Comparison of ENCODE assay signal across 25 mouse cellular contexts in the genomic region with DNA sequence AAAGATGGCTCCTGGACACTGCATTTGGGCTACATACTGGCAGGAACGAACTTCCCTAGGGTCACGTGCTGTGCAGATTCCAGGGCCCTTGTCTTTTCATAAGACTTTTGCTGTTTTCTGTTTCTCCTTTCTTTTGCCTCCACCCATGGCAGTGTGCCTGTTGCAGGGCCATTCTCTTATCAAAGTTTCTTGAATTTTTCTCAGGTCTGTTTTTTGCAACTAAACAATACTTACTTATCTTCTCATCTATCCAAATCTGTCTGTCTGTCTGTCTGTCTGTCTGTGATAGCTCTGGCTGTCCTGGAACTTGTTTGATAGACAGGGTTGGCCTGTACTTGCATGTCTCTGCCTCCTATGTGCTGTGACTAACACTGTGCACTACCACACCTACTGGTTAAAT. TPM values are rescaled to one million over a fixed set of nuclear protein-coding genes. Genes with fewer than 3 reads are reported as not detected.
DNase-seq lines count a peak whose midpoint lies in the region; ATAC-seq lines count a peak whose summit lies in the region.
"Had no signal": no experiment of that assay in that cellular context is flagged by ENCODE, and none has a peak within 500 bp of the region (broad histone marks: within the 10 kb centered on the region; RNA-seq: fewer than 3 reads in every experiment).

No protein-coding gene starts in this region.

- no peaks in the 10 kb centered on the region for H3K36me3 ChIP-seq in liver, embryonic 12.5 days
- H3K36me3 ChIP-seq in liver, embryonic 16.5 days (ENCODE audit: control insufficient read depth, insufficient read depth) = no peaks in the 10 kb centered on the region
- H3K36me3 ChIP-seq: embryonic facial prominence, embryonic 10.5 days; forebrain, embryonic 10.5 days; forebrain, embryonic 15.5 days; heart, embryonic 15.5 days; hindbrain, embryonic 10.5 days had no signal

- H3K27ac ChIP-seq in liver, embryonic 12.5 days = peak overlapping the region; percentile 67
- no peak overlapping the region for H3K27ac ChIP-seq in liver, embryonic 16.5 days (ENCODE audit: low read length)
- H3K27ac ChIP-seq: embryonic facial prominence, embryonic 10.5 days; forebrain, embryonic 10.5 days; forebrain, embryonic 15.5 days; heart, adult 2 months; heart, embryonic 15.5 days; hindbrain, embryonic 10.5 days had no signal

- H3K9ac ChIP-seq in liver, embryonic 12.5 days = no peak overlapping the region
- no peak overlapping the region for H3K9ac ChIP-seq in liver, embryonic 16.5 days (ENCODE audit: low read depth, low read length)
- H3K9ac ChIP-seq: forebrain, embryonic 15.5 days; heart, embryonic 15.5 days had no signal

- intact Hi-C loops in heart, postnatal 14 days (cut with DNase I) = no loop called here

- 31% methylated on average over 2 of the region's 2 CpGs for WGBS in liver, embryonic 12.5 days (ENCODE audit: insufficient replicate concordance)
- WGBS in liver, embryonic 16.5 days (ENCODE audit: insufficient replicate concordance) = 28% methylated on average over 2 of the region's 2 CpGs

- no peak for DNase-seq in liver
- DNase-seq in lung, postnatal 10 days = no peak
- no peak for DNase-seq in heart, postnatal 14 days
- DNase-seq: adrenal gland, postnatal 14 days; cerebellum, adult 11-12 months; cerebellum, adult 9-11 months; cerebellum, postnatal 36 days; gastrocnemius, postnatal 10 days; heart, adult 2 months had no signal

- H3K9me3 ChIP-seq in liver, embryonic 12.5 days (replicated peaks) = no peaks in the 10 kb centered on the region
- H3K9me3 ChIP-seq in liver, embryonic 16.5 days (replicated peaks; ENCODE audit: control insufficient read depth, low read length) = no peaks in the 10 kb centered on the region
- H3K9me3 ChIP-seq: embryonic facial prominence, embryonic 10.5 days; forebrain, embryonic 10.5 days; forebrain, embryonic 15.5 days; heart, embryonic 15.5 days; hindbrain, embryonic 10.5 days had no signal

- no peak overlapping the region for H3K4me2 ChIP-seq in liver, embryonic 12.5 days
- H3K4me2 ChIP-seq in liver, embryonic 16.5 days (ENCODE audit: low read depth, low read length) = no peak overlapping the region
- H3K4me2 ChIP-seq: forebrain, embryonic 15.5 days; heart, embryonic 11.5 days; heart, embryonic 15.5 days had no signal

- no peak overlapping the region for H3K4me3 ChIP-seq in liver, embryonic 12.5 days
- H3K4me3 ChIP-seq in liver, embryonic 16.5 days (ENCODE audit: low read depth, low read length) = no peak overlapping the region
- H3K4me3 ChIP-seq: embryonic facial prominence, embryonic 10.5 days; erythroblast, embryonic 14.5 days; forebrain, embryonic 10.5 days; forebrain, embryonic 15.5 days; heart, adult 2 months; heart, embryonic 15.5 days; hindbrain, embryonic 10.5 days had no signal

- no peaks in the 10 kb centered on the region for H3K27me3 ChIP-seq in liver, embryonic 12.5 days (replicated peaks)
- no peaks in the 10 kb centered on the region for H3K27me3 ChIP-seq in liver, embryonic 16.5 days (ENCODE audit: control insufficient read depth, insufficient read depth, low read depth, low read length)
- H3K27me3 ChIP-seq: forebrain, embryonic 15.5 days; heart, embryonic 15.5 days; Patski had no signal

- peaks cover 28% of the 10 kb centered on the region for H3K4me1 ChIP-seq in liver, embryonic 12.5 days
- H3K4me1 ChIP-seq in liver, embryonic 16.5 days (ENCODE audit: control insufficient read depth, low read depth, low read length) = peaks cover 10% of the 10 kb centered on the region
- H3K4me1 ChIP-seq: forebrain, embryonic 15.5 days; hindbrain, embryonic 10.5 days had no signal

- peak; percentile 66 for ATAC-seq in liver, embryonic 12.5 days
- 0 out of 2 replicates have a peak, but pooled peaks have one; percentile 22 for ATAC-seq in common myeloid progenitor, adult 5-6 weeks (replicated peaks; ENCODE audit: low read depth, poor library complexity, severe bottlenecking)
- peak; percentile 19; the same call in 1 of the 2 replicates for ATAC-seq in liver, embryonic 16.5 days (ENCODE audit: low read depth)
- no peak for ATAC-seq in erythroblast, adult 5-6 weeks (replicated peaks; ENCODE audit: low FRiP score, poor library complexity, severe bottlenecking)
- no peak for ATAC-seq in frontal cortex, adult (ENCODE audit: low TSS enrichment)
- ATAC-seq: activated CD4-positive, CD25-positive, alpha-beta regulatory T cell, adult 4 months; forebrain, embryonic 15.5 days; hindbrain, embryonic 16.5 days; inflammation-experienced regulatory T-cells, adult 6 months; Patski had no signal

RNA-seq across cellular contexts. Expression of a gene that starts 7.7 kb away (rescaled TPM):
- polyA plus RNA-seq in liver, embryonic 12.5 days (2016; fragmentation: Nextera tagmentation; extraction: Ambion mirVana) = 34.5 and 36.0 TPM in 2 replicates
- 34.6 and 59.2 TPM in 2 replicates for total RNA-seq in common myeloid progenitor, adult 5-6 weeks (2017)
- polyA plus RNA-seq in liver, embryonic 16.5 days (2015; fragmentation: Nextera tagmentation; extraction: Ambion mirVana) = 19.5 and 19.8 TPM in 2 replicates
- total RNA-seq in erythroblast, adult 5-6 weeks (2015; ENCODE audit: low replicate concordance) = 11.7 and 17.1 TPM in 2 replicates
- total RNA-seq in erythroblast, adult 5-6 weeks (2017; ENCODE audit: low replicate concordance) = 10.7 and 12.9 TPM in 2 replicates
- 10 to 100 TPM; 51.0 to 55.4 TPM for total RNA-seq in heart, postnatal 14 days (2021)

Comparison
In these comparisons a context has a peak if more than half of its experiments do, and no peak if none do; other contexts are left out.
1. ATAC-seq: peak in liver, embryonic 12.5 days (single experiment), common myeloid progenitor, adult 5-6 weeks (single experiment) and liver, embryonic 16.5 days (single experiment); none in erythroblast, adult 5-6 weeks (single experiment) and frontal cortex, adult (single experiment).